Mouse (Mus musculus) gastrocnemius, postnatal 4 days (tissue): ENCODE results near the gene Stard3. TPM values are rescaled to one million over a fixed set of nuclear protein-coding genes. Genes with fewer than 3 reads are reported as not detected.
"Not testable (repeated sequence)": the region's sequence is repeated elsewhere in the genome, so short reads cannot be mapped to it uniquely, and the experiment has no call there.

Experiments used
- DNase-seq, 2 experiments: peaks; one replicate each; pipeline ENCODE4 v3.0.0; 2021 to 2022; ENCODE audit warnings: low spot score in 2 of 2, mixed read lengths in 2 of 2
- total RNA-seq, 2 experiments: library from RNA; stranded (reverse); gene quantifications; 2 replicates each; pipeline ENCODE4 v1.2.3; 2021

The Stard3 gene
- total RNA-seq, 2 experiments from 2014 or later, result 14.1 to 16.9 TPM

DNA sequence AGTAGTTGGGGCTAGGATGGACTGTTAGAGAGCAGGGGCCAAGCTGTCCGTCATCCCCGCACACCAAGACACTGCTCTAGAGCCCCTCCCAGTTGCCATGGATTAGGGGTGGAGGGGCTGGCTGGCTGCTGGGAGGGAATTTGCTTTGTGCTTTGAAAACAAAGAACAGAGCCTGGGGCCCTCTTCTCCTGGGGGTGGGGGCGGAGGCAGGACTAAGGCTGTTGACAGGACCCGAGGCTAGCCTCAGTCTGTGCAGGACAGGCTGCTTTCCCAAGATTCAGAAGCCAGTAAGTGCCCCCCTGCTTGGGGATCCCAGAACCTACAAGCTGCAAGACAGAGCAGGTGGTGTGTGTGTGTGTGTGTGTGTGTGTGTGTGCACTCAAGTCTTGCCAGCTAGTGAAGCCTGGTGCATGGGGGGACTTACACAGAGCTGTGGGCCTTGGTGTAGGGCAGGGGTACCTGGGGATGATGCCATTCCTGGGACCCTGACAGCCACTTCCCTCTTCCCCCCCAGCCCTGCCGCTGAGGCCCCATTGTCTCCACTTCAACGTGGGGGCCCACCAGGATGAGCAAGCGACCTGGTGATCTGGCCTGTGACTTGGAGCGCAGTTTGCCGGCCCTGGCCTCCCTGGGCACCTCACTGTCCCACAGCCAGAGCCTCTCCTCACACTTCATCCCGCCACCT lies 13.5 kb downstream of the Stard3 start:
- DNase-seq, result no peak

DNA sequence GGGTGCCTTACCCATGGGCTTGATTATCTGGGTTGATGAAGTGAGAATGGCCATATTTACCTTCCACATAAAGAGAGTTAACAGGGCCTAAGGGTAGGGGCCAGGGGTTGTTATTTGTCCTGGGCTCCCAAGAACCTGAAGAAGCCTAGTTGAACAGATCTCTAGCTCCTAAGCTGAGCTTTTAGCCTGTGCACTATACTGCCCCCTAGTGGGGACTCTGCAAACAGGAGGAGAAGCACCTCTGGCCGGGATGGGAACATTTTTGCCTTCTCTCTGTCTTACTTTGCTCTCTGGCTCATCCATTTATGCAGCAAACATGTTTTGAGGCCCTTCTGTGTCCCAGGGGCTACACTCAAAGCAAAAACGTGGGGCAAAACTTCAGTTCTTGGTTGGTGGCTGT lies 14.2 kb downstream of the Stard3 start:
- DNase-seq, result peak in 1 of 2 experiments; percentile 61

DNA sequence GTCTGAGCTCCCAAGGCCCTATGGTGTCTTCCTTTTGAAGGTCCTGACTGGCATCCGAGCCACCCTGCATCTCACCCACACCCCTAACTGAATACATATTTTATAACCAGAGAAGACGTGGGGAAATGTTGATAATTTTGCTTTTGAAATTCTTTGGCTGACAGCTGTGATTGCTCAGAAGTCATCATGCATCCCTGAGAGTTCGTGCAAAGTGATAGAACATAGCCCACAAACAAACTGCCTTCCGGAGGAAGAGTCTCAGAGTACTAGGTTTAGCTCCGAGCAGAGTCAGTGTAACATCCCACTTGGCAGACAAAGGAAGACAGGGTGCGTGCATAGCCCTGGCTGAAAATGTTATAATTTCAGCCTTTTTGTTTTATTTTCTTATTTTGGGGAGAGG lies 15.1 kb downstream of the Stard3 start:
- DNase-seq, result no peak

DNA sequence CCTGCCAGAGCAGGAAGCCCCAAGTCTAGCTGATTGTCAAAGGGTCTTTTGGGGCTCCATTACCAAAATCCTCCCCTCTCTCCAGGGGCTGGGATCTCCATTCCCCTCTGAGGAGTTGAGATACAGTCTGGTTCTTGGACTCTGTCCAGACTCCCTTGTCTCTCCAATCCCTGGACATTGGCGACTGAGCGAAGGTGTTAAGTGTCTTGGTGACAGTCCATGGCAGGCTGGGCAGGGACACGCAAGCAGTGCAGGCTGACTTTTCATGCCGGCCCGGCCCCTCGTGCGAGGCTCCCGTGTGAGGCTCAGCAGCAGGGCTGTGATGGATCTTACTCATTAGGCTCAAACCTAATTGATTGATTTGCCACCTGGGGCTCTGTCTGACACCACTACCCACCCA lies 16.1 kb downstream of the Stard3 start:
- no peak for DNase-seq

DNA sequence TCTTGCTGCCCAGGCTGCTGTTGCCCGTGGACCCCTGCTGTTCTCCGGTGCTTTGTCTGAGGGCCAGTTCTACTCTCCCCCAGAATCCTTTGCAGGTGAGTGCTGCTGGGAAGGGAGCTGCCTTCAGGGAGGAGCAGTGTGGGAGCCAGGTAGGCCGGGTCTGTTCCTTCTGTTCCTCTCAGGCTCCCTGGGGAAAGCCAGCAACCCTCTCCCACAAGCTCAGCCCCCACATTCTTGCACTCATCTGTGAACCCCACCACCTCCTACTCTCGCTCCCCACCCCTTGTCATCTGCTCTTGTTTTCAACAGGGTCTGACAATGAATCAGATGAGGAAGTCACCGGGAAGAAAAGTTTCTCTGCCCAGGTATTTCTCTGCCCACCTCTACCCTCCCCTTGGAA lies 18.6 kb downstream of the Stard3 start:
- no peak for DNase-seq

DNA sequence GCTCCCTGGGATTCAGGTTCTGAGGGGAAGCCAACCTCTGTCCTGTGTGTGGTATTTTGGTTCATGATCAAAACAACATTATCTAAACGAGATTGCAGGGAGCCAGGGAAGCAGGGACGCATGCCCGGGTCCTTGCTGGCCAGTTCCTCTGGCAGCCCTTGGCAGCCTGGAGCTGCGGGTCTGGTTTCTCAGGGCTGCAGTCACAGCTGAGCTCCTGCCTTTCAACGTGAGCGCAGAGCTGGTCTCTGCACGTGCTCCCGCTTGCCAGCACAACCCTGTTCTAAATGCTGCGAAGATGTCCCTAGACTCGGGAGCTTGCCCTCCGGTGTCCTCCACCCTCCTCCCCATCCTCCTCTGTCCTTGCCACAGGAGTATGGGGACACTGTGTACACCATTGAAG lies 19.6 kb downstream of the Stard3 start:
- no peak for DNase-seq

DNA sequence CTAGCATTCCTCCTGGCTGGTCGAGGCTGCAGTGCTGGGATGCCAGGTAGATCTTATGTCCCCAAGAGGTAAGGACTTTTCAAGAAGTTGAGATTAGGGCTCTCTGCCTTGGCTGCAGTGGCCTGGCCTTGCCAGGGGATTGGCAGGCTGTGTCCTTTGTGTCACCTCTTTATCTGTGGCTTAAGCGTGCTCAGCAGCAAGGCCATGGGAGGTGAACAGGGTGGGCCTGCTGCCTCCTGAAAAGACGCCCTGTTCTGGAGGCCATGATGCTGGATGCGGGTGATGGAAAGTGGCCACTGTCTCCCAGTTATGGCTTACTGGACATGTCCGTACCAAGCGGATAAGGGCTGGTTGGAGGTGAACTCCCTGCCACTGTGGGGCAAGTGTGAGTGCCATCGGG lies 21.2 kb downstream of the Stard3 start:
- DNase-seq, result no peak

DNA sequence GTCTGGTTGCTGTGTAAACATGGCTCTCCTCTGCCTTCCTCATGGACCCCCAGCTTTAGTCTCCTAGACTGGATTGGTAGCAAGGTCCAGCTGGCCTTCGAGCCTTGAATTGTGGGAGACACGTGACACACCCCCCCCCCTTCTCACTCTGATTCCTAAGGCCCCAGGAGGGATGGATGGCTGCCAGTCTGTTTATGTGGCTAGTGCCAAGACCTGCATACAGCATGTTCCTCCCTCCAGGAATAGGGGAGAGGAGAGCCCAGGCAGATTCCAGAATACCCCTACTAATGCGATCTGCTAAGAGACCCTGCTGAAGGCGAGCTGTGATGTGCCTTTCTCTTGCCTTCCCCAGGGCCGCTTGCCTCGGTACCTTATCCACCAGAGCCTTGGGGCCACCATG lies 21.9 kb downstream of the Stard3 start:
- DNase-seq, result no peak

DNA sequence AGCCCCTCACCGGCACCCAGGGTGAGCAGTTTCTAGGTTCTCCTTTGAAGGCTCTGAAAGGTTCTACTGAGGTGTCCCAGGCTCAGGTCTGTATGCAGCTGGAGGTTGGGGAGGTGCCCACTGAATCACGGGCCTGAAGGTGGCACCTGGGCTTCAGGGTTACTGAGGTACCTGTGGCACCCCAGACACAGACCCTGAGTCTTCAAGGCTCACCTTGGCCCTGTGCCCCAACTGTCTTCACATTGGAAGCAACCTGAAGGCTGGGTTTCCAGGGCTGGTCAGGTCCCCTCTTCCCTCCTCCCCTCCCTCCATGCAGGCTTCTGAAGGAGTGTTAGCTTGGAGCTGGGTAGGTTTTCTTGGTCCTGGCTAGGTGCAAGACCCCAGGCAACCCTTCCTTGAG lies 23.5 kb downstream of the Stard3 start:
- no peak for DNase-seq

DNA sequence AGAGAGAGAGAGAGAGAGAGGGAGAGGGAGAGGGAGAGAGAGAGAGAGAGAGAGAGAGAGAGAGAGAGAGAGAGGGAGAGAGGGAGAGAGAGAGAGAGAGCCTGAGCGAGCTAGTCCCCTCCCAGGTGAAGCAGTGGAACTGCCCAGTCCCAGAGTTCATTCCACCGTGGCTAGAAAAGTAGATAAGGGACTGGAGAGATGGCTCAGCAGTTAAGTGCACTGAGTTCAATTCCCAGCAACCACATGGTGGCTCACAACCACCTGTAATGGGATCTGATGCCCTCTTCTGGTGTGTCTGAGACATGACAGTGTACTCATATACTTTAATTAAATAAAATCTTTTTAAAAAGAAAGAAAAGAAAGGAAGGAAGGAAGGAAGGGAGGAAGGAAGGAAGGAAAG lies 24.2 kb downstream of the Stard3 start:
- DNase-seq, result not testable (repeated sequence)

DNA sequence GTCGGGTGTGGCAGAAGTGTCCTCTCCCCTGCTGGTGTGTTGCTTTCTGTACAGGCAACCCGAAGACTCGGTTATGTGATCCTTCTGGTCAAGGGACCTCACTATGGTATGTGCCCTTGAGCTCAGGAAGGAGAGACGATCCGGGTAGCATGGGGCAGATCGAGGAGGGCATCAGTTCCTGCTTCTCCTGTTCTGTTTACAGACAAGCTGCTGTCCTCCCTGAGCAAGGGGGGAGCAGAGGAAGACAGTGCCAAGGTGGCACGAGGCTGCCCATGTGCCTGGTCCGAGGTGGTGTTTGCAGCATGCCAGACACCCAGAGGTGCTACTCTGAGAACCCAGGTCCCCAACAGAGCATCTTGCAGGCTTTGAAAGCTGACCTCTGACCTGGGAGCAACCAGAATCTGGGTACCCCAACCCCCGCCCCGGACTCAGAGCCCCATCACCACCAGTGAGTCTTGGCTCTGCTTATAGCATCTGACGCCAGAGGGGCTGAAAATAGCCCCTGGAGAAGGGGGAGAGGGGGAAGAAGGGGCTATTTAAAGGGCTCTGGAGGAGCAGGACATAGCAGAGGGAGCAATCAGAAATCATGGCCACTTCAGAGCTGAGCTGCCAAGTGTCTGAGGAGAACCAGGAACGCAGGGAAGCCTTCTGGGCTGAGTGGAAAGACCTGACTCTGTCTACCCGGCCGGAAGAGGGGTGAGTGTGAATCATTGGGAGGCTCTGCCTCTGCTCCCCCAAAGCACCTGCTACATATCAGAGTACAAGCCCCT lies 25.3 kb downstream of the Stard3 start, which contains the start of gene Tcap:
Gene Tcap, plus strand, starts transcription at position 551 of the 770 bp plus-strand sequence.
- DNase-seq, result no peak

DNA sequence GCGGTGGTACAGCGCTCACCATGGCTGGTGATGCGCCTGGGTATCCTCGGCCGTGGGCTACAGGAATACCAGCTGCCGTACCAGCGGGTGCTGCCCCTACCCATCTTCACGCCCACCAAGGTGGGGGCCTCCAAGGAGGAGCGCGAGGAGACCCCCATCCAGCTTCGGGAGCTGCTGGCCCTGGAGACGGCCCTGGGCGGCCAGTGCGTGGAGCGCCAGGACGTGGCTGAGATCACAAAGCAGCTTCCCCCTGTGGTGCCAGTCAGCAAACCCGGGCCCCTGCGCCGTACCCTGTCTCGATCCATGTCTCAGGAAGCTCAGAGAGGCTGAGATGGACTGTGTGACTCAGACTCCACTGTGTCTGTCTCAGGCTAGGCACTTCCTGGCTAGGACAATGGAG lies 26.0 kb downstream of the Stard3 start:
- DNase-seq, result no peak

DNA sequence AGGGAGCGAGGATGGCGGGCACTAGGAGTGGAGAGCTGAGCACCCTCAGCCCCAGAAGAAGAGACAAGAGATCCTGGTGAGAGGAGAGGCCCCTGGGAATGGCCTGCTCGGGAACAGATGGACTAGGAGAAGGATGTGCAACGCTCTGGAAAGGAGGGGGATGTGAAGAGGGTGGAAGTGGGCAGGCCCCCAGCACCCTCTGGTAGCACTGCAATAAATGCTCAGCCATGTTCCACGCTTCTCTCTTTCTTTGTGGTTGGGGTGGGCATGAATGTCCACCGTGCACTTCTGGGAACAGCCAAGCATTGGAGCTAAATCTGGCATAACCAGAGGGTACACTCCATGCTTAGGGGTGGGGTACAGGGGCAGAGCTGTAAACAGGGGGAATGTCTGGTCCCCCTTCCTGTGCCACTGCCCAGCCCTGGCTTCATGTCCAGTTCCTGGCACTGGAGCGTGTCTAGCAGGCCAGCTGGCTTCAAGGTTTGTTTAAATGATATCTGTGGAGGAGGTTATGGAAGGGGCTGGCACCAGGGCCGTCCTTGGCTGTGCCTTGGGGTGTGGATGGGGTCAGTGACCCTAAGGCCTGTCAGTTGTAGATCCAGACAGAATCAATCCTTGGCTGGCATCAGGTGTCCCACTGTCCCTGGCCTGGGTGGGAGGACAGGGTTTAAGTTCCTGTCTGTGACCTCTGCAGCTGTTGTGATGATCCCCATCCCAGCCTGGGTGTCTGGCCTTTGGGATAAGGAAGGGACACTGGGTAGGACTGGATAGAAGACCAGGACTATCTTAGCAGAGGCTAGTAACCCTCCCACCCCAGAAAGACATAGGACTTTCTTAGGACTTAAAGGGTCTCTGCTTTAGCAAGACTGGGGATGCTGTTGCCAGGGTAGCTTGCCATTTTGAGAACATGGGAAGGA lies 26.8 kb downstream of the Stard3 start:
- peak in 1 of 2 experiments; percentile 31 for DNase-seq

DNA sequence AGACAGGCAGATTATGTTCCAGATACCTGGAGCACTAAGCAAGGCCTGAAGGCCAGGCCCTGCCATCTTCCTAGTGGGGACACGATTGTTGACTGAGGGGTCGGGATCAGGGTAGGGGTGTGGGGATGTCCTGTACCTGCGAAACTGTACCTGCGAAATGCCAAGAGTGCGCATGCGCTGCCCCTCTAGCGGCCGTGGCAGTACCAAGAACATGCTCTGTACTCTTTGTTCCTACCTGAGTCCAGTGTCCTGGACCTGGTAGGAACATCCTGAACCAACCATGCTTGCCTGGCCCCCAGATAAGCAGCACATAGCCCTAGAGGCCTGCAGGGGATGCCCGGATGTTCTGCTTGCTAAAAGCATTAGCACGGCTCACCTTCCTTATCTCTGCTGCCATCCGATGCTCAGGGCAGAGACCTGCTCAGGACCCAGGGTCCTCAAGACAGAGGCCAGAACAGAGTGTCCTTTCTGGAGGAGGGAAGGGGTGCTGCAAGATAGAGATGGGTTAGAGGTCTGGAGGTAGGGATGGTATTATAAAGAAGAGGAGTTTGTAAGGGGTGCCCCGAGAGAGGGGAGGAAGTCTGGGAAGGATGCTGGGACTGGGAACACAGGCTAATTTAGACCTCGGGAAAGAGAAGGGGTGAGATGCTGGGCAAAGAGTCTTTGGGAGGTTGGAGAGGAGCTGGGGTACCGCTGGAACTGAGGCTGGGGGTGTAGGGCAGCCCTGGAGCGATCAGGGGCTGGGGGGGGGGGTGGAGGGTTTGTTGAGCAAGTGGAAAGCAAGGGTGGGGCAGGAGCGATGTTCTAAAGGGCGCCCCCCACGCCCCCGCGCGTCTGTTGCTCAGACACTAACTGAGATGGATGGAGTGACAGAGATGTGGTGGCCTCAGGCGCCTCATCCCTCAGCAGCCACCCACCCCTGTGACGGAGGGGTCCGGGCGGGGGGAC lies 27.7 kb downstream of the Stard3 start, which contains the start of gene Pnmt:
Gene Pnmt, plus strand, starts transcription at position 813 of the 948 bp plus-strand sequence.
- peak in 1 of 2 experiments; percentile 8 for DNase-seq

DNA sequence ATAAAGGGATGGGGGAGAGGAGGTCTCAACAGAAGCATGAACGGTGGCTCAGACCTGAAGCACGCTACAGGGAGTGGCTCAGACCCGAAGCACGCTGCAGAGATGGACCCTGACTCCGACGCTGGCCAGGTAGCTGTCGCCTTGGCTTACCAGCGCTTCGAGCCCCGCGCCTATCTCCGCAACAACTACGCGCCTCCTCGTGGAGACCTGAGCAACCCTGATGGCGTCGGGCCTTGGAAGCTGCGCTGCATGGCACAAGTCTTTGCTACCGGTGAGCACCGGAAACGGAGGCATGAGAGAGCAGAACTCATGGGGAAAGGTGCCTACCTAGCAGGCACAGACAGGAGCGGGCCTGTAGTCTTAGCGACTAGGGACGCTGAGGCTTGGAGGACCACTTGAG lies 28.4 kb downstream of the Stard3 start:
- peak in 1 of 2 experiments; percentile 8 for DNase-seq

DNA sequence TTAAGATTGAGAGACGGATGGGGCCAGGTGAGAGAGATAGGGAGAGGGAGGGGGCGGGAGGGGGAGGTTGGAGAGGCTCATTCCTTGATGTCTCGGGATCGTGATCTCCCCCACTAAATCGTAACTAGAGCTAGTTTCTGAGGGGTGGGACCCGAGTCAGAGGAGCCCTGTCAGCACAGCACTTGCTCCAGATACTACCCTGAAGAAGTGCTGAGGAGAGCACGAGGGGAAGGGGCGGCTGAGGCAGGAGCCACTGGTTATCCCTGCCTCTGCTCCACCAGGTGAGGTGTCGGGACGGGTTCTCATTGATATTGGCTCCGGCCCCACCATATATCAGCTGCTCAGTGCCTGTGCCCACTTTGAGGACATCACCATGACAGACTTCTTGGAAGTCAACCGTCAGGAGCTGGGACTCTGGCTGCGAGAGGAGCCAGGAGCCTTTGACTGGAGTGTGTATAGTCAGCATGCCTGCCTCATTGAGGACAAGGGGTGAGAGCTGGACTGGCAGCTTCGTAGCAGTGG lies 28.9 kb downstream of the Stard3 start:
- peak in 1 of 2 experiments; percentile 7 for DNase-seq

DNA sequence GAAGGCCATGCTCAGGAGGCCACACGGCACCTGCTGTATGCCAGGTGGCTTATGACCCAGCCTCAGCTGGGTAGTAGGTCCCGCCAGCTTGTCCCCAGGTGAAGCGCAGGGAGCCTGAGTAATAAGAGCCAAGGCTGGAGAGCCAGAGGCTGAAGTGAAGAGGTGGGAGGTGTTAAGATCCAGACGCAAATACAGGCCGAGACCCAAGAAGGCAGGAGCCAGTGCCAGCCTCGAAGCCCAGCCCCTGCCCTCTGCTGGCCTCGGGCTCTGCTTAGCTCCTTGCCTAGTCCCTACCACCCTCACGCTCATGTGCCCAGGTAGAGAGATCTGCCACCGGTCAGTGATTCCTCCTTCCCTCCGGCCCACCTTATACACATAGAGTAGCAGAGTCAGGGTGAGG lies 30.1 kb downstream of the Stard3 start:
- no peak for DNase-seq

DNA sequence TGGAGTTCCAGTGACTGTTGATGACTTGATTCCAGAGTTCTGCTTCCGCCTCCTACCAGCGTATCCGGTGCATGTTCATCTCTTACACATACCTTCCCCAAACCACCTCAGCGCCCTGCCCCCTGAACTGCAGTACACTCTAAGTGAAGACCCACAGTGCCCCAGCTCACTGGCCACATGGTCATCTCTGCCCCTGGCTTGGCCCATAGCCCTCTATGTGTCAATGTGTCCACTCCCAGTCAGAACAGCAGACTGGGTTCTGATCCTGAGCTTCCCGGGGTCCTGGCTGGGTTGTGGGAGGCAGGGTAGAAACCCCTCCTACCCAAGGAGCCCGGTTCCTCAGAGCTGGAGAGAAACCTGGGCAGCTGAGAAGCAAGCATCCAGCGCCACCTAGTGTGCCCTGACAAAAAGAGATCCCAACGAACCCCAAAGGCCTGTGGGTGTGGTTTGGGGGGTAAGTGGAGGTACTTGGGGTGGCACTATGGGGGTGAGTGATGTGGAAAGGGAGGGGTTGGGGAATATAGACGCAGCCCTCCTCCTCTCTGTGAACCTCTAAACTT lies 31.1 kb downstream of the Stard3 start:
- DNase-seq, result peak in 1 of 2 experiments; percentile 34

DNA sequence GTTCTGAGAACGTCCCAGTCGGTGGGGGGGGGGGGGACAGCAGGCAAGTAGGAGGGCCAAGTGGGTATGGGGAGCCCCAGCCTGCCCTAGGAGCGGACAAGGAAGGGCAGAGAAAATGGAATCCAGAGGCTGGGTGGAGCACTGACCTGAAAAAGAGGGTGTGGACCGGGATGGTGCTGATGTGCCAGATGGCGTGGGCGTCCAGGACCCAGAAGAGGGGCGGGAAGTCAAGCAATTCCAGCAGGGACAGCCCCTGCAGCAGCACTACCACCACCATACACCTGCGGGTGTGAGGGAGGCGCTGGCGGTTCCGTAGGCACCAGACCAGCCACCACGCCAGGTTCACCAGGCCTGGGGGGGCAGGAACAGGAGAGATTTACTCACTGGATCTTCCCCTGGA lies 32.0 kb downstream of the Stard3 start:
- DNase-seq, result peak in 1 of 2 experiments; percentile 11

DNA sequence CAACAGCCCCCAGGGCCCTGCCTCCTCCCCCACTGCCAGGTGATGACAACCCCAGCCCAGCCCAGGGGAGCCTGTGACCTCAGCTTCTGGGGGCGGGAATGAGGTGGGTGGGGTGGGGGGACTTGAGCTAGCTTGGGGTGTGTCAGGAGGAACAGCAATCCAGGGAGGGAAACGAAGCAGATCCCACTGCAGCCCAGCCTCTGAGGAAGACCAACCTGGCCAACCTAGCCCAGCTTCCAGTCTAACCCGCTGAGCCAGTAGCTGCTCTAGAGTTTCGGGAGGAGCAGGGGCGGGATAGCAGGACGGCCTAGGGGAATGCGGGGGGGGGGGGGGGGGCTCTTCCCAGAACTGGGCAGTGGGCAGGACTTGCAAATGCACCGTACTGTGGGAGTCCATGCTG lies 33.9 kb downstream of the Stard3 start:
- no peak for DNase-seq
